Mouse (Mus musculus) ES-E14 (cell line): Measurements from ENCODE around the gene Ptgis.

Source experiments
- CHD2 ChIP-seq: IDR thresholded peaks from 2 replicates; pipeline ENCODE4 v1.6.1; 2014; ENCODE audit warnings: mild to moderate bottlenecking, low read depth, low read length, inconsistent platforms
- HCFC1 ChIP-seq: IDR thresholded peaks from 2 replicates; pipeline ENCODE4 v1.6.1; 2012; ENCODE audit warnings: low read length, inconsistent platforms, borderline replicate concordance; ENCODE audit not compliant: insufficient read depth
- MAFK ChIP-seq: IDR thresholded peaks from 2 replicates; pipeline ENCODE4 v1.6.1; 2014; ENCODE audit warnings: mild to moderate bottlenecking, low read depth, low read length, inconsistent platforms; ENCODE audit not compliant: insufficient read depth

DNA sequence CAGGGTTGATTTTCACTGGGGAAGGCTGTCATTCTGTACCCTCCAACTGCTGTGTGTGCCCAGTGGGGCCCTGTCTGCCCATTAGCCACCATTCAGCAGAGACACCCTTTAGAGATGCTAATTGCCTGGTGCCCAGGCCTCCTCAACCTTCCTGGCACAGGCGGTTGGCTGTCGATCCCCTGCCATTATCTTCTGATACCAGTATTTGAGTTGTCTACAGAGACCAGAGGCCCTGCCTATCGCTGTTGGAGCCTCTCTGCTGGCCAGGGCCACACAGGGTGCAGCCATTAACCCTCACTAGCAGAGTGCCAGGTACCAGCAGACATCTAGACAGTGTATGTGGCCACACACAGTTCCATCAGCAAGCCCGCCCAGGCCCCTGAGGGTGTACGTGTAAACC is 81.6 kb downstream of the Ptgis start:
- TF ChIP-seq MAFK (no peak), CHD2 (no peak), HCFC1 (no peak)
